Comparison of ENCODE assay signal across 9 mouse cellular contexts in genomic region chr13:101811882-101812281, GRCm38 (mm10). TPM values are rescaled to one million over a fixed set of nuclear protein-coding genes. Genes with fewer than 3 reads are reported as not detected.
DNase-seq lines count a peak whose midpoint lies in the region; ATAC-seq and TF ChIP-seq lines count a peak whose summit lies in the region.
"Had no signal": no experiment of that assay in that cellular context is flagged by ENCODE, and none has a peak within 500 bp of the region (broad histone marks: within the 10 kb centered on the region; RNA-seq: fewer than 3 reads in every experiment).

No protein-coding gene starts in this region.

- 0 out of 2 replicates have a peak, but pooled peaks cover 6% of the 10 kb centered on the region for H3K4me1 ChIP-seq in hindbrain, postnatal 0 days (ENCODE audit: insufficient read depth, low read length)
- H3K4me1 ChIP-seq in neural tube, embryonic 13.5 days (replicated peaks): peaks cover 30% of the 10 kb centered on the region
- H3K4me1 ChIP-seq: liver, embryonic 13.5 days had no signal

- H3K9ac ChIP-seq in hindbrain, postnatal 0 days (replicated peaks; ENCODE audit: low read length): no peak overlapping the region
- H3K9ac ChIP-seq in neural tube, embryonic 13.5 days: peak overlapping the region; percentile 41; the same call in 1 of the 2 replicates
- H3K9ac ChIP-seq: liver, embryonic 13.5 days had no signal

- DNase-seq in cerebellum, adult 11 months: no peak
- DNase-seq in urinary bladder, postnatal 14 days (ENCODE audit: low spot score): peak; percentile 70
- DNase-seq in urinary bladder, postnatal 10 days (ENCODE audit: low spot score): no peak
- peak; percentile 68 for DNase-seq in hindbrain, postnatal 0 days (ENCODE audit: low spot score)
- peak; percentile 39 to 62 for DNase-seq in left cerebral cortex, postnatal 36 days (ENCODE audit: low spot score in 2 of 2)
- DNase-seq: liver, embryonic 13.5 days had no signal

- no peak overlapping the region for H3K4me2 ChIP-seq in hindbrain, postnatal 0 days (ENCODE audit: low read depth, low read length)
- peak overlapping the region; percentile 33 for H3K4me2 ChIP-seq in neural tube, embryonic 13.5 days
- H3K4me2 ChIP-seq: liver, embryonic 13.5 days had no signal

- intact Hi-C loops in left cerebral cortex, postnatal 36 days (cut with DNase I): no loop called here

- no peak for TF ChIP-seq CTCF in hindbrain, postnatal 0 days (IDR thresholded peaks at IDR 0.05; ENCODE audit: low read depth)

- 0 out of 2 replicates have a peak, but pooled peaks have one; percentile 58 for ATAC-seq in cerebellum, adult (ENCODE audit: insufficient number of reproducible peaks, low FRiP score, low TSS enrichment)
- peak; percentile 93 for ATAC-seq in hindbrain, postnatal 0 days
- ATAC-seq in neural tube, embryonic 13.5 days (ENCODE audit: low read depth): peak; percentile 68
- ATAC-seq in CD4-positive, CD25-positive, alpha-beta regulatory T cell, adult 4 months: no peak

- no peaks in the 10 kb centered on the region for H3K9me3 ChIP-seq in hindbrain, postnatal 0 days (ENCODE audit: low read length)
- no peaks in the 10 kb centered on the region for H3K9me3 ChIP-seq in neural tube, embryonic 13.5 days
- H3K9me3 ChIP-seq: liver, embryonic 13.5 days had no signal

- 36% methylated on average over 9 of the region's 9 CpGs for WGBS in hindbrain, postnatal 0 days
- 3% methylated on average over 9 of the region's 9 CpGs for WGBS in neural tube, embryonic 13.5 days

- H3K36me3 ChIP-seq in hindbrain, postnatal 0 days (ENCODE audit: insufficient read depth, low read length): no peaks in the 10 kb centered on the region
- H3K36me3 ChIP-seq in neural tube, embryonic 13.5 days: no peaks in the 10 kb centered on the region
- H3K36me3 ChIP-seq: liver, embryonic 13.5 days had no signal

- no peaks in the 10 kb centered on the region for H3K27me3 ChIP-seq in hindbrain, postnatal 0 days (ENCODE audit: insufficient read depth, low read length)
- H3K27me3 ChIP-seq in neural tube, embryonic 13.5 days: no peaks in the 10 kb centered on the region
- H3K27me3 ChIP-seq: liver, embryonic 13.5 days had no signal

- peak overlapping the region; percentile 65 for H3K27ac ChIP-seq in hindbrain, postnatal 0 days
- peak overlapping the region; percentile 38; the same call in 1 of the 2 replicates for H3K27ac ChIP-seq in neural tube, embryonic 13.5 days (replicated peaks)
- H3K27ac ChIP-seq: liver, embryonic 13.5 days had no signal

- no peak overlapping the region for H3K4me3 ChIP-seq in hindbrain, postnatal 0 days (ENCODE audit: low read length)
- H3K4me3 ChIP-seq in neural tube, embryonic 13.5 days: no peak overlapping the region
- H3K4me3 ChIP-seq: liver, embryonic 13.5 days had no signal

RNA-seq across cellular contexts. Expression of gene Pik3r1, which starts 43.9 kb away (rescaled TPM):
- total RNA-seq in hindbrain, postnatal 0 days (2014; rRNA removed): 95.6 and 111 TPM in 2 replicates
- polyA plus RNA-seq in hindbrain, postnatal 0 days (2015; fragmentation: Nextera tagmentation; extraction: Ambion mirVana): 56.2 and 58.1 TPM in 2 replicates
- 100 to 1,000 TPM; 147 to 153 TPM for total RNA-seq in left cerebral cortex, postnatal 36 days (2021)
- polyA plus RNA-seq in neural tube, embryonic 13.5 days (2015; fragmentation: Nextera tagmentation; extraction: Ambion mirVana): 47.9 and 57.3 TPM in 2 replicates
- 100 to 1,000 TPM in 1 of 2 experiments, 10 to 100 TPM in 1; 83.2 to 105 TPM for polyA plus RNA-seq in CD4-positive, CD25-positive, alpha-beta regulatory T cell, adult 4 months (2017; shearing (Covaris generic))

Comparison
In these comparisons a context has a peak if more than half of its experiments do, and no peak if none do; other contexts are left out.
1. DNase-seq: peak in urinary bladder, postnatal 14 days (single experiment), hindbrain, postnatal 0 days (single experiment) and left cerebral cortex, postnatal 36 days (2 of 2); none in cerebellum, adult 11 months (single experiment) and urinary bladder, postnatal 10 days (single experiment).